Mouse (Mus musculus): Measurements from ENCODE around the gene Kif13a.

Kif13a gene

DNA sequence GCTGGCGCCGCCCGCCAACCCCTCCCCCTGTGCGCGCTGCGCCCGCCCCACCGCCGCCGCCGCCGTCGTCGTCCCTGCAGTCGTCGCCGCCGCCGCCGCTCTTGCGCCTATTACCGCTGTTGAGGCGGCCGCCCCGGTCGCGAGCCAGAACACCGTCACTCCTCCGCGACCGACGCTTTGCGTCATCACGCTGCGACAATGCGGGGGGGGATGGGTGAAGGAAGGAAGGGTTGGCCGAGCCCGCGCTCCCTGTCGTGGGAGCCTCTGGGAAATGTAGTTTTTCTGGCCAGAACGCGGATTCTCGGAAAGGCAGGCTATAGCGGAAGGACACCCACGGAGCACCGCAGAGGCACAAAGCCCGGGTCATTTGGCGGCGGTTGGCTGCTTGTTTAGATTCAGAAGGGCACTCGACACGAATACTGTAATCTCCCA is 201.8 kb downstream of the Kif13a start, which contains the start of gene Nup153:
Nup153 (minus strand) TSS at position 104 of the 432 bp plus-strand sequence.
- peak; percentile 100 for DNase-seq (ENCODE audit: low spot score in 2 of 2)

DNA sequence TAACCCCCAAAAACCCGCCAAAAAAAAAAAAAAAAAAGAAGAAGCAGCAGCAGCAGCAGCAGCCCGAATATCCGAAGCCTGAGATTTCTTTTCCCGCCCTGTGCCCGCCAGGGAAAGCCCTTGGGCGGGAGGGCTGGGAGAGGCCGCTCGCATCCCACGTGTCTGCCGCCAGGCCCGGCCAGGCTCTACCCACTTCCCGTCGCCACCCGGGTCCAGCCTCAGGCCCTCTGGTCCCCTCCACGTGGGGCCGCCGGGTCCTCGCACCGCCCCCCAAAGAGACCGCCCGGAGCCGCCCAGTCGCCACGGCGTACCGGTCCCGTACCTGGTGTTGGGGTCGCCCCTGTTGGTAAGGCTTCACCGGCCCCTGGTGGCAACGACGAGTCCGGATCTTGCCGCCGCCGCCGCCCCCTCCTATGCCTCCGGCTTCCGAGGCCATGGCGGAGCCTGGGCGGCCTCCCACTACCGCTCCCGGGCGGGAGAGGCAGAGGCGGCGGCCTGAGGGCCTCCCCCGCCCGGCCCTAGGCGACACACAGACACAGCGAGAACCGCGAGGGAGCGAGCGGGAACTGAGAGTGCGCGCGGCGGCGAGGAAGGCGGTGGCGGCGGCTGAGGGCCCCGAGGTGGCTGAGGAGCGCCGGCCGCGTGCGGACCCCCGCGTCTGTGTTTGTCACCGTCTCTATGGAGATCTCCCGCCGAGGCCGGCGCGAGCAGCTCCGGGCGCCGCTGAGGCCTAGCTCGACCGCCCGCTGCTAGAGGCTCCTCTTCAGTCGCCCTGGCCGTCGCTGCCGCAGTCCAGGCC is 202.4 kb downstream of the Kif13a start:
- DNase-seq (ENCODE audit: low spot score in 2 of 2) = peak; percentile 77 to 79

DNA sequence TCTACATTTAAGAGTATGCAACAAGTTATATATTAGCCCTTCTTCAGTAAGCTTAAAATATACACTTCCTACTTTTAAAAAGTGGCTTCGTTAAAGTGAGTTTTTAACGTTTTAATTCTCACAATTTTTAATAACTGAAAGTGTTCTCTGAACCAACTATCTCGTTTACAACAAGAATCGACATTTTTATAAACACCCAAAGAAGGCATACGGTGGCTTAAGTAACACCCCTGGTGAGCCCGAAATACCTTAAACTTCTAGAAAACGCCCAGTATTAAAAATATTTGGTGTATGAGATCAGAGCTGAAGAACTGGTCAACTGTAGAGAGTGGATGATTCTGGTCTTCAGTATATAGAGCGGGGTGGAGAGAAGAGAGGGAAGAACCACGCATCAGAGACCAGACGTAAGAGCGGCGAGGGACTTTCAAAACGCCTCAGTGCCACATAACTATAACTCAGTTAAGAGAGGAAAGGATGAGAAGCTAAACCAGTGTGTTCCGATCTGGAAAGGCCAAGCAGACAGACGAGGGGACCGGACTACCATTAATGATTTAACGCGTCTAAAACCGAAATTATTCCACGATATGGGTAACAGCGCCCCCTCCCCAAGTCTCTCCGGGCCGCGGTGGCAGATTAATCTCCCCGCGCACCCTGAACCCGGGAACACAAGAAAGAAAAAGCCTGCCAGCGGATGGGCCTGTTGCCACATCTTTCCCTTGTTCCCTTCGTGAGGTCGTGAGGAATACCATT is 203.2 kb downstream of the Kif13a start:
- DNase-seq (ENCODE audit: low spot score in 2 of 2) = peak; percentile 48 to 52

DNA sequence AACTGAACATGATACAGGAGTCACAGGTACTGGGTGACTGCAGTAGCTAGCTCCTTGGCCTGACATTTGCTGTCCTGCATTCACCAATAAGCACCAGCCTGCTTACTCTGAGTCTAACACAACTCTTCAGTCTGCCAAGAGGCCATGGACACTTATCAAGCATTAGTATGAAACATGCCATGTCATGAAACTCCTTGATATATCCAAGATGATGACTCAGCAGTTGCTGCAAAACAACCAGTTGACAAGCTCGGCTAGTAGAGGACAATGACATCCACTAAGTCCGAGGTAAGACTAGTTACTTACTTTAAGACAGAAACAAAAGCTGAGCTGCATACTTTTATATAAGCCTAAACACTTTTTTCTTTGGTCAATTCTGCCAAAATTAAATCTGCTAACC is 204.4 kb downstream of the Kif13a start:
- DNase-seq (ENCODE audit: low spot score in 2 of 2) = peak; percentile 43 to 49

DNA sequence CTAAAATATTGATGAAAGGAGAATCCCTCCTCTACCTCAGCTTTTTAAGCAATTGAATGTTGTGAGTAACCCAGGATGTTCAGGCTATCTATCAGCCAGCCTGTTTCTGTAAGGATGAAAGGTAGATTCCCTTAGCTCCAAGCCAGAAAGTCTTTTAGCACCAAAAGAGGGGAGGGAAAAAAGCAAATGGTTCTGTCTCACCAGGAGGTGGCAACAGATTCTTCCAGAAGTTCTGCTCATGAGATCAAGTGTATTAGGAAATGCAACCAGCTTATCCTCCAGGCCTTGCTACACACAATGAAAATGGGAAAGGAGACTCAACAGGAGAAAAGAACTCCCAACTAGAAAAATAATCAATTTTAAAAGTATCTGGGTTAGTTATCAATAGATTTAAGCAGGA is 205.3 kb downstream of the Kif13a start:
- no peak for DNase-seq (ENCODE audit: low spot score in 2 of 2)

DNA sequence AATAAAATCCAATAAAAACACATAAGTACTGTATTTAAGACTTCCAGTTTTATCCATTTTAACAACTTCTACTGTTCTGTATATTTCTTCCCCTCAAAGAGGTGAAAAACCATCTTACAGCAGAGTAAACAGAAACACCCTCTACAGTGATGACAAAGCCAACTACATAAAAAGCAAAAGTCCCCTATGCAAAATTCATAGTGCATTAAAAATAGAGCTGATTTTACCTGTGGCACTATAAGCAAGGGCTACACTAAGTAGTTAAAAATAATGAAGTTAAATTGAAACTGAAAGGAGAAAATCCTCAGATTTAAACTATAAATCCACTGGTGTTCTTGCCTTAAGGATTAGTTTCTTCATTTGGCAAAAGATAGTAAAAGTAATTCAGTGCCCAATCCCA is 208.7 kb downstream of the Kif13a start:
- DNase-seq (ENCODE audit: low spot score in 2 of 2) = no peak

DNA sequence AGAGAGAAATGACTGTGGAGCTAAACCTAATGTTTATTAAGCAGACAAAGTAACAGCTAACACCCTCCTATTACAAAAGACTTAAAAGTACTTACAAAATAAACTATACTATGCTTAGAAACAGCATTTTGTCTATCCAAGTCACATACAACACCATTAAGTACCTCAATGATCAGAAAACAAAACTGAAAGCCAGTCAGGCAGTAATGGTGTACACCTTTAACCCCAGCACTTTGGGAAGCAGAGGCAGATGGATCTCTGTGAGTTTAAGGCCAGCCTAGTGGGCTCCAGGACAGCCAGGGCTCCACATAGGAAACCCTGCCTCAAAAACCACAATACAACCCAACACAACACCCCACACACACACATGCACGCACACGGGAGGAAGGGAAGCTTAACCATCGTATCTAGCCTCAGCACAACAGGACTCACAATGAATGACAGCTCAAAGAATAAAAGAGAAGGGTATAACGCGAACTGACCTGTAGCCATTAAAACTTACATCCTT is 210.7 kb downstream of the Kif13a start:
- DNase-seq (ENCODE audit: low spot score in 2 of 2) = no peak

DNA sequence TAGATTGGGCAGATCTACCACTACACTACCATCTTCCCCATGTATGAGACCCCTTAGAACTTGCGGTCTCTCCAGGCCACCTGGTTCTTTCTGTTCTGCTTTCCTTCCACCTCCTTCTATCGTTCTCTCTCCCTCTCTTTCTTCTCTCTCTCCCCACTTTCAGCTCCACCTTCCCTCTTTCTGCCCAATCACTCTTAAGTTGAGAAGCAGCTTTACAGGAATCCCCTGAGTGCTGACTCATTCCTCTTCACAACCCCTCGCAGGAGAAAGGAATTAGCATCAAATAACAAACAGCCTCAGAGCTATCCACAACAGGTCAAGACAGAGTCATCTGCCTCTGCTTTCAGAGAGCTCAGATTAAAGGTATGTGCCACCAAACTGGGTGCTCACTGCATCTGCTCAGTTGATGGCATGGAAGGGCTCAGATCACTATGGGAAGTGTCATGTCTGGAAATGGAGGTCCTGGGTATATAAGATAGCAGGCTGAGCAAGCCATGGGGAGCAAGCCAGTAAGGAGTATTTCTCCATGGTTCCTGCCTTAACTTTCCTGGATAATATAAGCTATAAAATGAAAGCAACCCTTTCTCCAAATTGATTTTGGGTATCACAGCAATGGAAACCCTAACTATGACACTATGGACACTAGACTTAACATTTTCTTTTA is 213.6 kb downstream of the Kif13a start:
- no peak for DNase-seq (ENCODE audit: low spot score in 2 of 2)

DNA sequence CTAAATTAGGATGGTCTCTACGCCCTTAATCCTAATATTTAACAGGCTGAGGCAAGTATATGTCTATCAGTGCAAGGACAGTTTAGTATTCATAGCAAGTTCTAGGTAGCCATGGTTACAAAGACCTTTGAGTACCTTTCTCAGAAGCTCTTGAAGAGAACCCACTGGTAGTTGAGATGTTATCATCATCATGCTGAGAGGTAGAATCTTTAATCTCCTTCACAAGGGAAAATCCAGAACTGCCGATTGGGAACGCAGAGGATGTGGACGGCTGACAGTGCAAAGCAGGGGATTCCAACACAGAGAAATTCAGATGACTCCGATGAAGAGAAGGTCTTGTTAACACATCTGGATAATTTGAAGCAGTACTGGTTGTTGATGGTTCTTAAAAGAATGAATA is 216.2 kb downstream of the Kif13a start:
- no peak for DNase-seq (ENCODE audit: low spot score in 2 of 2)

DNA sequence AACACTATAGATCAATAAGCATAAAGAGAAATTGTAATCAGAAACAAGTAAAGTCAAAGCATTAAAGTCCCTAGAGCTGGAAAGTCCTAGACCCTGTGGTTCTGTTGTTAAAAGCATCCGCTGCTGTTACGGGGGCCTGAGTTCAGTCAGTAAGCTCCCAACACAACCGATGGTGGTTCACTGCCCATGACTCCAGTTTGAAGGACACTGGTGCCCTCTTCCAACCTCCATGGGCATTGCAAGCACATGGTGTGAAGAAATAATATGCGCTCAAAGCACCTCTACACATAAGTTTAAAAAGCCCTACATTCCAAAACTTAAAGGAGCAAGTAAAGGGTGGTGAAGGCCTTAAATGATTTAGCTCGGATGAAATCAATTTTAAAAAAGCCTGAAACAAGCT is 226.5 kb downstream of the Kif13a start:
- DNase-seq (ENCODE audit: low spot score in 2 of 2) = peak in 1 of 2 experiments; percentile 38

DNA sequence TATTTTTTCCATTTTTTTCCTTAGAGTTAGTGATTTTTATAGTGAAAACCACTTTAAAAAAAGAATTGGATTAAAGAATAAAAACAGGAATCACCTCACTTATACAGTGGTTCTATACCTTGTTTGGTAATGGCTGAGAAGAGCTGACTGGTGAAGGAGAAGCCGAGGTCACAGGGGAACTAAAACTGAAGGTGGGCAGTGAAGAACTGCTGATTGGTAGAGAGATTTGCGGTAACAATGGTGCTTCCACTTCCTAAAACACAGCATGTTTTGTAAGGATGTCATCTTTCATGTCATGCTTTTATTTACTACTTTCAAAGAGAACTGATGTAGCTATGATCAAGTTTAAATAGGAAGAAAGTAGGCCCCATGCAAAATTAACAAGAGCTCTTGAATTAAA is 228.2 kb downstream of the Kif13a start:
- DNase-seq (ENCODE audit: low spot score in 2 of 2) = no peak

DNA sequence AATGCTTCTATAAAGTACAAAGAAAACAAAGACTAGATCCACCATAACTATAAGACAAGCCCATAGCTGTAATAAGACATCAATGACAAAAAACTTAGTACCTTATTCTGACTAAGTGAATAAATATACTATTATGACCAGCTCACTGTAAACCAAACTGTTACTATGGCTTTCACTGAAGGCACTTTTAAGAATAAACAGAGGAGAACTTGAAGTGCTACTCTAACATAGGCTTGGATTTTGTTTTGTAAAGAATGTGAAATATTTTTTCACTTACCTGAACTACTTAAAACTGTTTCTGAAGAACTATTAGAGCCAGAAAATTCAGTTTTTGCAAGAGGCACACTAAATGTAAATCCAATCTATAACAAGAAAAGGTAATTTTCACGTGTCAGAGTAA is 230.3 kb downstream of the Kif13a start:
- DNase-seq (ENCODE audit: low spot score in 2 of 2) = no peak

Data from spleen, postnatal 10 days (tissue).